Mouse (Mus musculus) CH12.LX (cell line): ENCODE data around the gene Klc1.

Experiments
- CHD1 ChIP-seq: IDR thresholded peaks from 2 replicates; pipeline ENCODE4 v1.6.1; 2012; ENCODE audit warnings: low read depth, low read length, improper control_type of control experiment, inconsistent platforms
- CHD2 ChIP-seq: IDR thresholded peaks from 2 replicates; pipeline ENCODE4 v1.6.1; 2011; ENCODE audit warnings: low read length, improper control_type of control experiment
- CTCF ChIP-seq, 2 experiments: IDR thresholded peaks in 1 of 2; conservative IDR thresholded peaks in 1 of 2; 2 replicates each; pipeline ENCODE4 v1.5.1; 2011 to 2012; ENCODE audit warnings: low read depth in 2 of 2, low read length in 2 of 2, improper control_type of control experiment in 1 of 2, inconsistent platforms in 1 of 2, mild to moderate bottlenecking in 1 of 2, moderate library complexity in 1 of 2
- EP300 ChIP-seq: IDR thresholded peaks from 2 replicates; pipeline ENCODE4 v1.6.1; 2011; ENCODE audit warnings: low read length, improper control_type of control experiment
- JUN ChIP-seq: IDR thresholded peaks from 2 replicates; pipeline ENCODE4 v1.6.1; 2011; ENCODE audit warnings: low read depth, mild to moderate bottlenecking, low read length, improper control_type of control experiment, moderate library complexity; ENCODE audit not compliant: insufficient read depth
- MAZ ChIP-seq: IDR thresholded peaks from 2 replicates; pipeline ENCODE4 v1.6.1; 2012; ENCODE audit warnings: low read depth, mild to moderate bottlenecking, inconsistent platforms, low read length, improper control_type of control experiment, moderate library complexity
- POLR2A ChIP-seq: IDR thresholded peaks from 2 replicates; pipeline ENCODE4 v1.6.1; 2011; ENCODE audit warnings: low read depth, mild to moderate bottlenecking, improper control_type of control experiment, low read length
- RAD21 ChIP-seq: IDR thresholded peaks from 2 replicates; pipeline ENCODE4 v1.6.1; 2011; ENCODE audit warnings: low read depth, mild to moderate bottlenecking, low read length, improper control_type of control experiment, moderate library complexity
- SMC3 ChIP-seq: IDR thresholded peaks from 2 replicates; pipeline ENCODE4 v1.6.1; 2011; ENCODE audit warnings: low read depth, low read length, improper control_type of control experiment
- TBP ChIP-seq: conservative IDR thresholded peaks from 2 replicates; pipeline ENCODE4 v1.6.1; 2011; ENCODE audit warnings: low read depth, low read length, improper control_type of control experiment
- USF1 ChIP-seq: IDR thresholded peaks from 2 replicates; pipeline ENCODE4 v1.6.1; 2014; ENCODE audit warnings: low read depth, mild to moderate bottlenecking, inconsistent platforms, low read length, improper control_type of control experiment
- ZKSCAN1 ChIP-seq: IDR thresholded peaks from 2 replicates; pipeline ENCODE4 v1.6.1; 2012; ENCODE audit warnings: low read depth, inconsistent platforms, low read length, improper control_type of control experiment, borderline replicate concordance

- TF ChIP-seq CTCF (conservative IDR thresholded peaks at IDR 0.05 in 1 of 2, IDR thresholded peaks at IDR 0.05 in 1 of 2; ENCODE audit: low read depth in 2 of 2, low read length in 2 of 2) = no peak
- TF ChIP-seq CHD2 = no peak
- TF ChIP-seq POLR2A = no peak
- no peak for TF ChIP-seq ZKSCAN1
- TF ChIP-seq SMC3 = no peak
- TF ChIP-seq EP300 = no peak
- TF ChIP-seq RAD21 = no peak
- no peak for TF ChIP-seq TBP
- no peak for TF ChIP-seq MAZ
- no peak for TF ChIP-seq USF1
- TF ChIP-seq JUN = no peak
- TF ChIP-seq CHD1 = no peak
These were observed 40.0 kb upstream of the Klc1 start for GRCm38 (mm10) chr12:111718656-111719055.
